Mouse (Mus musculus) heart, postnatal 25 days (tissue): ENCODE data around the gene Plcb3. TPM values are rescaled to one million over a fixed set of nuclear protein-coding genes. Genes with fewer than 3 reads are reported as not detected.

Experiments used
- DNase-seq: peaks from one replicate; pipeline ENCODE4 v3.0.0; 2022; ENCODE audit warnings: low spot score
- intact Hi-C: fragments of 180-260 bp; cut with DNase I; formaldehyde crosslinking; loops from one replicate; pipeline ENCODE4 v1.15.1; 2025
- total RNA-seq, 2 experiments: library from RNA; stranded (reverse); gene quantifications; 2 replicates each; pipeline ENCODE4 v1.2.3; 2021

Plcb3 gene
- total RNA-seq, 2 experiments from 2014 or later = 15.6 to 17.7 TPM

GRCm38 (mm10) chr19:6973581-6974190 is 2.6 kb downstream of the Plcb3 start:
- intact Hi-C loops = no loop called here
- no peak for DNase-seq

- no peak for DNase-seq
- intact Hi-C loops = no loop called here
Measured at GRCm38 (mm10) chr19:6972247-6972917, 3.9 kb downstream of the Plcb3 start.

DNA sequence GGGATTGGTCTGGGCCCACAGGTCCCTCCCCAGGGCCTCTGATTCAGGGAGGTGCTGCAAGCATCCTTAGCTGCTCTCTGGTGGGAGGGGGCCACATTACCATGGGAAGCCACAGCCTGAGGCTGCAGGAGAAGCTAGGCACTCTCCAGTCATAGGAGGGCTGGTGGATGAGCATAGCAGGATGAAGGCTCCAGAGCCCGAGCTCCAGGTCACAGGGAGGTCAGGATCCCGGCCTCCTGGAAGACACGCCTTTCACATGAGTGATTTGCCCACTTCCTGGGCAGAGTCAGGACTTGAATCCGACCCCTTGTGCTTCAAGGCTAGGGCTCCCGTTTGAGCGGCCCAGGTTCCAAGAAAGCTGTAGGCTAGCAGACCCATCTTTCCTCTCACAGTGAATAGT is 4.6 kb downstream of the Plcb3 start:
- intact Hi-C loops = no loop called here

GRCm38 (mm10) chr19:6970460-6971085 is 5.7 kb downstream of the Plcb3 start:
- no peak for DNase-seq
- intact Hi-C loops = no loop called here

More for the DNA sequence above, 4.6 kb downstream of the Plcb3 start:
- no peak for DNase-seq

- peak; percentile 55 for DNase-seq
- intact Hi-C loops = loop anchor here (2.0 kb wide), 2 partner anchors 15 to 47 kb away; no protein-coding TSS in a partner anchor
Measured at GRCm38 (mm10) chr19:6969665-6970381, 6.4 kb downstream of the Plcb3 start.

- intact Hi-C loops = loop anchor here (2.0 kb wide), 2 partner anchors 14 to 46 kb away; no protein-coding TSS in a partner anchor
- no peak for DNase-seq
Measured at GRCm38 (mm10) chr19:6969291-6969664, 7.0 kb downstream of the Plcb3 start.

GRCm38 (mm10) chr19:6968491-6969271 is 7.6 kb downstream of the Plcb3 start:
- intact Hi-C loops = loop anchor here (2.0 kb wide), 2 partner anchors 14 to 46 kb away; no protein-coding TSS in a partner anchor
- no peak for DNase-seq

DNA sequence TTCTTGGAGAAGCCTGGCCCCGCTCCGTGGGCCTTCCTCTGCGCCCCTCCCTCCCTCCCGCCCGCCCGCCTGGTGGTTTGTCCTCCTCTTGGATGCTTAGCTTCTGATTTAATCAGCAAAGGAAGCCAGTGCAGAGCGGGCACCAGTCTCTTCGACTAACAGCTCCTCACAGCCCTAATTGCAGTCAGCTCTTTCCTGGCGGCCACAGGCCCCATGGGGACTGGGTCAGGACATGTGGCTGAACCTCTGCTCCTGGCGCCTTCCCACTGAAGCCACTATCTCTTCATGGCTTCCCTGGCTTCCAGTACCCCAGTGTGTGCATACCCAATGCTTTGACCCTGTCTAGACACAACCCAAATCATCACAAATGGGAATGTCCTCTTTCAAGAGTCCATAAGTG is 19.8 kb downstream of the Plcb3 start:
- no peak for DNase-seq
- intact Hi-C loops = no loop called here

DNA sequence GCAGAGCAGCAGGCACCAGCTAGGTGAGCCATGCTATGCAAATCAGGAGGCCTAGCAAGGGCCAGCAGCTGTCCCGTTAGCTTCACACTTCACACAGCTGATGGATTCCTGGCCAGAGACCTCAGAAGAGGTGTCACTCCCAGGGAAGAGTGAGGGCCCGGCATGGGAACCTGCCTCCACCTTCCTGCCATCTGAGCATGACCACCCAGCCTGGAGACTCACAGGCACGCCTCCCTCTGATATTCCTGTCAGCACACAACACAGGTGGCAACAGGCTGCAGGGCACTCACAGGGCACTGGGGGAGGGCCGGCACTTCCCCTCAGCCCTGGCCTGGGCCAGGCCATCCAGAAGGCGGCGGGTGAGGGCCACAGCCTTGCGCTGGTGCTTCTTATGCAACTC is 20.8 kb downstream of the Plcb3 start:
- no peak for DNase-seq
- intact Hi-C loops = loop anchor here (2.0 kb wide), 1 partner anchor 13 kb away; no protein-coding TSS in a partner anchor

GRCm38 (mm10) chr19:6954046-6954445 is 22.2 kb downstream of the Plcb3 start:
- no peak for DNase-seq
- intact Hi-C loops = loop anchor here (2.0 kb wide), 1 partner anchor 15 kb away; no protein-coding TSS in a partner anchor

DNA sequence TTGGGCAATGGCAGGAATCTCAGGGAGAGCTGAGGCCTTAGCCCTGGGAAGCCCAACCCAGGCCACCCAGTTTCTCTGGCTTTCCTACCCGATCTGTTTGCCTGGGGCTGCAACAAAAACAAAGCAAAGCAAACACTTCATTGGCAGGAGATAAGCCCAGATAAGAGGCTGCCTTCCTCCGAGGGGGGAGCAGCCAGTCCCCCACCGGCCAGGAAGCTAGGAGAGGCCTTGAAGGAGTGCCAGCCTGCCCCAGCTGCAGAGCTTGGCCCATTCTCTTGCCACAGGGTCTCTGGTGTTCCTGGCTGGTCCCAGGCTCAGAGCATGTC is 23.6 kb downstream of the Plcb3 start:
- peak; percentile 48 for DNase-seq
- intact Hi-C loops = no loop called here

GRCm38 (mm10) chr19:6951994-6952711 is 24.1 kb downstream of the Plcb3 start:
- intact Hi-C loops = loop anchor here (1.0 kb wide), 1 partner anchor 11 kb away; the partner anchor contains the start of gene Bad
- peak; percentile 82 for DNase-seq

GRCm38 (mm10) chr19:6951381-6951968 is 24.8 kb downstream of the Plcb3 start:
- DNase-seq = peak; percentile 96
- intact Hi-C loops = loop anchor here (1.0 kb wide), 1 partner anchor 10 kb away; the partner anchor contains the start of gene Bad

DNA sequence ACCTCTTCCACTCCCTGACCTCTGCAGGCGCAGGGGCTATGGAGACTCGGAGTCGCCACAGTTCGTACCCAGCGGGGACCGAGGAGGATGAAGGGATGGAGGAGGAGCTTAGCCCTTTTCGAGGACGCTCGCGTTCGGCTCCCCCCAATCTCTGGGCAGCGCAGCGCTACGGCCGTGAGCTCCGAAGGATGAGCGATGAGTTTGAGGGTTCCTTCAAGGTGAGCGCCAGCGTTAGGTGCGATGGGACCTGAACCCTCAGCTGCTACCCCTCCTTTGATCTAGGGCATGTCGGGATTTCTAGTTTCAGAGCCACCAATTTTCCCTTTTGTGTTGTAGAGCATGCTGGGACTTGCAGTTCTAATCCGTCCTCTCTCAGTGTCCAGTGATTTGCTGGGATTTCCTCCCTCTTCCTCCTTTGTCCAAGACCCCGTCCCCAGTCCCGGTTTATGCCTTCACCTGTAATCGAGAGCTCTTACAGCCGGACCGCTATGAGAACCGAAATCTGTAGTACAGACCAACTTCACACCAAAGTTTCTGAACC is 25.6 kb downstream of the Plcb3 start:
- intact Hi-C loops = loop anchor here (1.0 kb wide), 1 partner anchor 9 kb away; the partner anchor contains the start of gene Bad
- no peak for DNase-seq

- no peak for DNase-seq
- intact Hi-C loops = loop anchor here (5.0 kb wide), 1 partner anchor 703 kb away; no protein-coding TSS in a partner anchor
Measured at GRCm38 (mm10) chr19:6949951-6950350, 26.3 kb downstream of the Plcb3 start.

GRCm38 (mm10) chr19:6949532-6949931 is 26.7 kb downstream of the Plcb3 start:
- intact Hi-C loops = loop anchor here (5.0 kb wide), 1 partner anchor 702 kb away; no protein-coding TSS in a partner anchor
- no peak for DNase-seq

DNA sequence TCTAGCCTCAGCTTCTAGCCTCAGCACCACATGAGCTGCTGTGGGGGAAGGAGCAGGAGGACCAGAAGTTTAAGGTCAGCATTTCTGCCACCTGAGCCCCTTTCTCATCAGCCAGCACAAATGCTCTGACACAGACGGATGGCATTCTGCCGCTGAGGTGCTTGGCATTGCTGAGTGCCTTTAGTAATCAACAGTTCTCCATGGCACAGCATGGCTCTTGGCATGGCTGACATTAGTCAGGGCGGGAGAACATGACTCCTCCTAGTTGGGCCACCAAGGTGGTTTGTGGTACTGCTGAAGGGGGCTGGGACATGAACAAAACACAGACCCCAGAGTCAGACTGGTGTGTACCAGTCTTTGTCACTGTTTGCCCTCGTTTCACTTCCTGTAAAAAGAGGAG is 28.1 kb downstream of the Plcb3 start:
- DNase-seq = no peak
- intact Hi-C loops = loop anchor here (5.0 kb wide), 1 partner anchor 701 kb away; no protein-coding TSS in a partner anchor

DNA sequence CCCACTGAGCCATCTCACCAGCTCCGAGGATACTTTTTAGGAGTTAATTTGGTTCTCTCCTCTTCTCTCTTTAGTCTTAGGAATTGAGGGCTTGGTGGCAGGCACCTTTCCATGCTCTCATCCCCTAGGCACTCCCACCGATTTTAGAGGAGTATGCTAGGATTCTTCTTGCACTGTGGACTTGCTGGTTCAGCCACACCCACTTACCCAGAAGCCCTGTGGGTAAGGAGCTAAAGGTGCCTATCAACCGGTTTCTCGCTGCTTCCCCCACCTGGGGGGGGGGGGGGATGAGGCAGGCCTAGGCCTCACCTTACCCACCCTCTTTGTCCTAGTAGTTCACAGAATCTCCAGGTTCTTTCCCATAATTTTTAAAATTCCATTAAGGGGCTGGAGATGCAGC is 28.5 kb downstream of the Plcb3 start:
- intact Hi-C loops = loop anchor here (5.0 kb wide), 1 partner anchor 700 kb away; no protein-coding TSS in a partner anchor
- DNase-seq = no peak
